Mouse (Mus musculus) lung, postnatal 14 days (tissue): Measurements from ENCODE around the gene Cbx3.

ENCODE experiments used
- DNase-seq: peaks from one replicate; pipeline ENCODE4 v3.0.0; 2021

The Cbx3 gene

GRCm38 (mm10) chr6:51470311-51471178, at the start of gene Cbx3:
Gene Cbx3, plus strand, starts transcription at chr6:51470360.
- peak; percentile 82 for DNase-seq

GRCm38 (mm10) chr6:51423466-51424122, 46.6 kb upstream of the Cbx3 start:
- no peak for DNase-seq

- DNase-seq: no peak
Measured at GRCm38 (mm10) chr6:51424537-51424936, 45.6 kb upstream of the Cbx3 start.

- DNase-seq: peak; percentile 67
Measured at GRCm38 (mm10) chr6:51432535-51433397, 37.4 kb upstream of the Cbx3 start, which contains the start of gene Nfe2l3. Gene Nfe2l3, plus strand, starts transcription at chr6:51432670.

GRCm38 (mm10) chr6:51434270-51434669, 35.9 kb upstream of the Cbx3 start:
- no peak for DNase-seq

- DNase-seq: peak; percentile 36
Measured at GRCm38 (mm10) chr6:51437665-51438064, 32.5 kb upstream of the Cbx3 start.

GRCm38 (mm10) chr6:51438826-51439330, 31.3 kb upstream of the Cbx3 start:
- DNase-seq: no peak

- DNase-seq: no peak
Measured at GRCm38 (mm10) chr6:51442191-51442835, 27.8 kb upstream of the Cbx3 start.

GRCm38 (mm10) chr6:51452927-51453503, 17.1 kb upstream of the Cbx3 start:
- no peak for DNase-seq

GRCm38 (mm10) chr6:51454949-51455348, 15.2 kb upstream of the Cbx3 start:
- DNase-seq: no peak

GRCm38 (mm10) chr6:51456198-51456597, 14.0 kb upstream of the Cbx3 start:
- DNase-seq: no peak

- no peak for DNase-seq
Measured at GRCm38 (mm10) chr6:51457283-51457682, 12.9 kb upstream of the Cbx3 start.

GRCm38 (mm10) chr6:51457770-51458387, 12.3 kb upstream of the Cbx3 start:
- no peak for DNase-seq

GRCm38 (mm10) chr6:51458925-51459312, 11.2 kb upstream of the Cbx3 start:
- no peak for DNase-seq

GRCm38 (mm10) chr6:51459313-51460020, 10.7 kb upstream of the Cbx3 start:
- no peak for DNase-seq

GRCm38 (mm10) chr6:51460021-51460360, 10.2 kb upstream of the Cbx3 start:
- no peak for DNase-seq

- no peak for DNase-seq
Measured at GRCm38 (mm10) chr6:51460363-51460762, 9.8 kb upstream of the Cbx3 start.

GRCm38 (mm10) chr6:51467649-51468048, 2.5 kb upstream of the Cbx3 start:
- no peak for DNase-seq

- DNase-seq: peak; percentile 80
Measured at GRCm38 (mm10) chr6:51468891-51469561, 1.1 kb upstream of the Cbx3 start.

- DNase-seq: peak; percentile 99
Measured at GRCm38 (mm10) chr6:51469715-51470310, 347 bp upstream of the Cbx3 start, which contains the start of gene Hnrnpa2b1. Gene Hnrnpa2b1, minus strand, starts transcription at chr6:51469894.
